Mouse (Mus musculus): ENCODE results near the gene Scube1.

- TF ChIP-seq CTCF (IDR thresholded peaks at IDR 0.05; ENCODE audit: low read depth) (no peak), EP300 (IDR thresholded peaks at IDR 0.05; ENCODE audit: low read depth) (no peak)
These were observed 149.3 kb downstream of the Scube1 start for GRCm38 (mm10) chr15:83575543-83575942.
